Mouse (Mus musculus) brain, embryonic 18.5 days (tissue): ENCODE results near the gene Sp3.
"Not testable (repeated sequence)": the region's sequence is repeated elsewhere in the genome, so short reads cannot be mapped to it uniquely, and the experiment has no call there.

Source experiments
- DNase-seq: peaks from one replicate; pipeline ENCODE4 v3.0.0-alpha.2; 2012; ENCODE audit warnings: low read depth, low spot score

Gene Sp3

GRCm38 (mm10) chr2:72916170-72916569, 64.1 kb downstream of the Sp3 start:
- no peak for DNase-seq

- DNase-seq, result no peak
These were observed 64.9 kb downstream of the Sp3 start for GRCm38 (mm10) chr2:72915245-72915930.

GRCm38 (mm10) chr2:72913458-72913760, 66.8 kb downstream of the Sp3 start:
- no peak for DNase-seq

- DNase-seq, result no peak
These were observed 67.4 kb downstream of the Sp3 start for GRCm38 (mm10) chr2:72912708-72913457.

- no peak for DNase-seq
These were observed 68.7 kb downstream of the Sp3 start for GRCm38 (mm10) chr2:72911527-72911926.

- DNase-seq, result no peak
These were observed 71.2 kb downstream of the Sp3 start for GRCm38 (mm10) chr2:72909046-72909445.

- DNase-seq, result no peak
These were observed 71.9 kb downstream of the Sp3 start for GRCm38 (mm10) chr2:72908191-72908910.

GRCm38 (mm10) chr2:72906745-72907144, 73.5 kb downstream of the Sp3 start:
- DNase-seq, result no peak

GRCm38 (mm10) chr2:72902816-72903680, 77.2 kb downstream of the Sp3 start:
- not testable (repeated sequence) for DNase-seq

- no peak for DNase-seq
These were observed 81.4 kb downstream of the Sp3 start for GRCm38 (mm10) chr2:72898782-72899305.

- DNase-seq, result no peak
These were observed 82.0 kb downstream of the Sp3 start for GRCm38 (mm10) chr2:72898094-72898781.

GRCm38 (mm10) chr2:72889806-72890205, 90.4 kb downstream of the Sp3 start:
- DNase-seq, result no peak
